Mouse (Mus musculus) ovary, adult 10 weeks (tissue): ENCODE measurements around the gene Pdcd7. TPM values are rescaled to one million over a fixed set of nuclear protein-coding genes. Genes with fewer than 3 reads are reported as not detected.

Experiments used
- polyA plus RNA-seq: library from polyadenylated mRNA; stranded (reverse); fragments of 350-450 nt; fragmentation: Illumina TruSeq; extraction: RNeasy Lipid Tissue Mini Kit (QIAGEN cat#74804); gene quantifications from one replicate; pipeline ENCODE4 v1.2.3, GENCODE M21; 2014

Pdcd7 gene
- 23.2 TPM for polyA plus RNA-seq

GRCm38 (mm10) chr9:65345854-65346475 lies at the start of gene Pdcd7:
Pdcd7 (plus strand) TSS chr9:65346104.

GRCm38 (mm10) chr9:65360641-65361448 lies 14.9 kb downstream of the Pdcd7 start, which contains the start of gene Ubap1l:
Ubap1l (plus strand) TSS chr9:65361041.

GRCm38 (mm10) chr9:65391613-65391964 lies 45.7 kb downstream of the Pdcd7 start, which contains the start of gene Kbtbd13:
Kbtbd13 (minus strand) TSS chr9:65391652.

GRCm38 (mm10) chr9:65398279-65398678 lies 52.4 kb downstream of the Pdcd7 start, which contains the start of gene Rasl12:
Rasl12 (plus strand) TSS chr9:65398506.

Other genes with a start within 250 kb of the Pdcd7 start
- gene Igdcc4, start 244.6 kb upstream of the Pdcd7 start, polyA plus RNA-seq: 21.2 TPM
- gene Igdcc3, start 204.9 kb upstream of the Pdcd7 start, polyA plus RNA-seq: not detected
- gene Parp16, start 150.8 kb upstream of the Pdcd7 start, polyA plus RNA-seq: 3.8 TPM
- gene Cilp, start 80.9 kb upstream of the Pdcd7 start, polyA plus RNA-seq: 6.1 TPM
- gene Clpx, start 51.8 kb upstream of the Pdcd7 start, polyA plus RNA-seq: 102 TPM
- not detected for gene Ubap1l, start 14.9 kb downstream of the Pdcd7 start, polyA plus RNA-seq
- gene Kbtbd13, start 45.5 kb downstream of the Pdcd7 start, polyA plus RNA-seq: not detected
- gene Rasl12, start 52.4 kb downstream of the Pdcd7 start, polyA plus RNA-seq: 3.6 TPM
- not detected for gene Slc51b, start 76.9 kb downstream of the Pdcd7 start, polyA plus RNA-seq
- gene Mtfmt, start 89.7 kb downstream of the Pdcd7 start, polyA plus RNA-seq: 14.3 TPM
- 176 TPM for gene Spg21, start 114.8 kb downstream of the Pdcd7 start, polyA plus RNA-seq
- not detected for gene Ankdd1a, start 174.1 kb downstream of the Pdcd7 start, polyA plus RNA-seq
- gene Plekho2, start 233.9 kb downstream of the Pdcd7 start, polyA plus RNA-seq: 2.0 TPM
- gene Pif1, start 241.1 kb downstream of the Pdcd7 start, polyA plus RNA-seq: 0.88 TPM